In genomic region chr5:125444554-125444953, GRCm38 (mm10) we compare ENCODE assay signal across 23 mouse cellular contexts. TPM values are rescaled to one million over a fixed set of nuclear protein-coding genes. Genes with fewer than 3 reads are reported as not detected.
DNase-seq lines count a peak whose midpoint lies in the region; ATAC-seq and TF ChIP-seq lines count a peak whose summit lies in the region.
"Had no signal": no experiment of that assay in that cellular context is flagged by ENCODE, and none has a peak within 500 bp of the region (broad histone marks: within the 10 kb centered on the region; RNA-seq: fewer than 3 reads in every experiment).

No protein-coding gene starts in this region.

- peaks cover 5% of the 10 kb centered on the region; the same call in 1 of the 2 replicates for H3K4me1 ChIP-seq in lung, postnatal 0 days (ENCODE audit: insufficient read depth, low read depth, low read length)
- H3K4me1 ChIP-seq in G1E (ENCODE audit: insufficient read depth, low read depth, low read length), result peaks cover 76% of the 10 kb centered on the region
- H3K4me1 ChIP-seq in stomach, postnatal 0 days (replicated peaks; ENCODE audit: control insufficient read depth, insufficient read depth), result peaks cover 4% of the 10 kb centered on the region; the same call in 1 of the 2 replicates

- DNase-seq in lung, postnatal 0 days (ENCODE audit: low spot score), result peak; percentile 25
- no peak for DNase-seq in lung, postnatal 14 days
- DNase-seq in G1E (ENCODE audit: low spot score), result peak; percentile 20
- peak; percentile 71 for DNase-seq in naive thymus-derived CD4-positive, alpha-beta T cell, adult 2 months (ENCODE audit: low read depth)
- no peak for DNase-seq in kidney, postnatal 25 days
- DNase-seq in lung, postnatal 10 days, result no peak
- DNase-seq in stomach, postnatal 0 days (ENCODE audit: low spot score), result no peak
- DNase-seq: adrenal gland, postnatal 14 days; cerebellum, adult 9-10 months; embryo, embryonic 11 days; gastrocnemius, postnatal 25 days; heart, postnatal 14 days; kidney, adult 11 months; kidney, postnatal 10 days; layer of hippocampus, adult 9-11 months; lung, adult 2 months had no signal

- TF ChIP-seq CTCF in lung, postnatal 0 days (IDR thresholded peaks at IDR 0.05), result no peak
- TF ChIP-seq CTCF in G1E (IDR thresholded peaks at IDR 0.05; ENCODE audit: low read depth, low read length), result no peak
- TF ChIP-seq CTCF in stomach, postnatal 0 days (IDR thresholded peaks at IDR 0.05; ENCODE audit: low read depth), result no peak

- H3K36me3 ChIP-seq in lung, postnatal 0 days (ENCODE audit: insufficient read depth, low read length), result no peaks in the 10 kb centered on the region
- H3K36me3 ChIP-seq in G1E (replicated peaks), result peaks cover 60% of the 10 kb centered on the region
- no peaks in the 10 kb centered on the region for H3K36me3 ChIP-seq in stomach, postnatal 0 days (ENCODE audit: control insufficient read depth, insufficient read depth, low read length)
- H3K36me3 ChIP-seq: embryonic facial prominence, embryonic 15.5 days; hindbrain, embryonic 15.5 days had no signal

- no peak overlapping the region for H3K4me3 ChIP-seq in lung, postnatal 0 days (ENCODE audit: low read depth, low read length)
- H3K4me3 ChIP-seq in G1E (ENCODE audit: low read depth, low read length), result no peak overlapping the region; the same call in 1 of the 2 replicates
- H3K4me3 ChIP-seq in stomach, postnatal 0 days (ENCODE audit: low read depth, low read length), result no peak overlapping the region
- H3K4me3 ChIP-seq: embryonic facial prominence, embryonic 15.5 days; forebrain, embryonic 10.5 days; hindbrain, embryonic 15.5 days; limb, embryonic 12.5 days had no signal

- no peak for ATAC-seq in lung, postnatal 0 days
- peak; percentile 4; the same call in 1 of the 2 replicates for ATAC-seq in G1E (ENCODE audit: extremely low read depth, insufficient number of reproducible peaks, low FRiP score, poor library complexity, severe bottlenecking)
- peak; percentile 51 for ATAC-seq in common myeloid progenitor, adult 5-6 weeks (replicated peaks; ENCODE audit: low read depth, poor library complexity, severe bottlenecking)
- no peak for ATAC-seq in stomach, postnatal 0 days (ENCODE audit: low FRiP score, low TSS enrichment)

- no peak overlapping the region for H3K4me2 ChIP-seq in lung, postnatal 0 days (replicated peaks; ENCODE audit: low read depth, low read length)
- H3K4me2 ChIP-seq in stomach, postnatal 0 days (replicated peaks; ENCODE audit: low read depth), result no peak overlapping the region
- H3K4me2 ChIP-seq: embryonic facial prominence, embryonic 15.5 days; heart, embryonic 11.5 days; hindbrain, embryonic 15.5 days; limb, embryonic 12.5 days had no signal

- 70% methylated on average over 4 of the region's 4 CpGs for WGBS in lung, postnatal 0 days
- 74% methylated on average over 4 of the region's 4 CpGs for WGBS in stomach, postnatal 0 days

- no peak overlapping the region for H3K9ac ChIP-seq in lung, postnatal 0 days (replicated peaks; ENCODE audit: low read depth)
- H3K9ac ChIP-seq in stomach, postnatal 0 days (ENCODE audit: low read length), result no peak overlapping the region
- H3K9ac ChIP-seq: embryonic facial prominence, embryonic 15.5 days; hindbrain, embryonic 15.5 days; limb, embryonic 12.5 days had no signal

- no peaks in the 10 kb centered on the region for H3K9me3 ChIP-seq in lung, postnatal 0 days (ENCODE audit: low read length)
- peaks cover 4% of the 10 kb centered on the region; the same call in 1 of the 2 replicates for H3K9me3 ChIP-seq in G1E (replicated peaks)
- no peaks in the 10 kb centered on the region for H3K9me3 ChIP-seq in stomach, postnatal 0 days (ENCODE audit: control insufficient read depth, low read length)
- H3K9me3 ChIP-seq: embryonic facial prominence, embryonic 15.5 days; forebrain, embryonic 10.5 days; hindbrain, embryonic 15.5 days; limb, embryonic 12.5 days had no signal

- no peak overlapping the region for H3K27ac ChIP-seq in lung, postnatal 0 days (ENCODE audit: low read length)
- H3K27ac ChIP-seq in stomach, postnatal 0 days (replicated peaks), result no peak overlapping the region
- H3K27ac ChIP-seq: embryonic facial prominence, embryonic 15.5 days; forebrain, embryonic 10.5 days; hindbrain, embryonic 15.5 days had no signal

- TF ChIP-seq EP300 in lung, postnatal 0 days (IDR thresholded peaks at IDR 0.05), result no peak
- no peak for TF ChIP-seq EP300 in stomach, postnatal 0 days (optimal IDR thresholded peaks at IDR 0.05)

- no peaks in the 10 kb centered on the region for H3K27me3 ChIP-seq in lung, postnatal 0 days (replicated peaks; ENCODE audit: insufficient read depth, low read length)
- no peaks in the 10 kb centered on the region for H3K27me3 ChIP-seq in G1E (ENCODE audit: insufficient read depth, low read length)
- no peaks in the 10 kb centered on the region for H3K27me3 ChIP-seq in stomach, postnatal 0 days (ENCODE audit: control insufficient read depth, insufficient read depth, low read length)
- H3K27me3 ChIP-seq: embryonic facial prominence, embryonic 15.5 days; hindbrain, embryonic 15.5 days; limb, embryonic 12.5 days had no signal

RNA-seq across cellular contexts. Expression of gene Bri3bp, which starts 3.2 kb away (rescaled TPM):
- polyA plus RNA-seq in lung, postnatal 0 days (2015; fragmentation: Nextera tagmentation; extraction: Ambion mirVana), result 12.8 and 13.3 TPM in 2 replicates
- 76.6 and 83.4 TPM in 2 replicates for total RNA-seq in G1E (2014; fragmentation: Nextera tagmentation)
- total RNA-seq in G1E (2017), result 13.5 and 14.6 TPM in 2 replicates
- polyA plus RNA-seq in G1E (2012), result 50.1 and 51.7 TPM in 2 replicates
- 32.7 and 32.8 TPM in 2 replicates for total RNA-seq in common myeloid progenitor, adult 5-6 weeks (2017)
- 25.3 and 27.9 TPM in 2 replicates for polyA plus RNA-seq in stomach, postnatal 0 days (2015; fragmentation: Nextera tagmentation; extraction: Ambion mirVana)

RNA-seq across cellular contexts. Expression of gene Dhx37, which starts 10.6 kb away (rescaled TPM):
- 4.3 and 5.9 TPM in 2 replicates for polyA plus RNA-seq in lung, postnatal 0 days (2015; fragmentation: Nextera tagmentation; extraction: Ambion mirVana)
- total RNA-seq in G1E (2014; fragmentation: Nextera tagmentation) (29.0 and 30.3 TPM in 2 replicates), G1E (2017) (32.2 and 36.5 TPM in 2 replicates)
- polyA plus RNA-seq in G1E (2012), result 112 and 117 TPM in 2 replicates
- 19.8 and 72.8 TPM in 2 replicates for total RNA-seq in common myeloid progenitor, adult 5-6 weeks (2017)
- 3.3 and 4.5 TPM in 2 replicates for polyA plus RNA-seq in stomach, postnatal 0 days (2015; fragmentation: Nextera tagmentation; extraction: Ambion mirVana)

RNA-seq across cellular contexts. Expression of gene Aacs, which starts 31.1 kb away (rescaled TPM):
- polyA plus RNA-seq in lung, postnatal 0 days (2015; fragmentation: Nextera tagmentation; extraction: Ambion mirVana), result 20.0 and 25.9 TPM in 2 replicates
- total RNA-seq in G1E (2014; fragmentation: Nextera tagmentation), result 3.3 and 4.4 TPM in 2 replicates
- total RNA-seq in G1E (2017), result 15.3 and 15.7 TPM in 2 replicates
- 27.1 and 28.3 TPM in 2 replicates for polyA plus RNA-seq in G1E (2012)
- 8.1 and 10.8 TPM in 2 replicates for total RNA-seq in common myeloid progenitor, adult 5-6 weeks (2017)
- polyA plus RNA-seq in stomach, postnatal 0 days (2015; fragmentation: Nextera tagmentation; extraction: Ambion mirVana), result 39.7 and 41.4 TPM in 2 replicates

RNA-seq across cellular contexts. Expression of gene Ubc, which starts 54.6 kb away (rescaled TPM):
- 751 and 865 TPM in 2 replicates for polyA plus RNA-seq in lung, postnatal 0 days (2015; fragmentation: Nextera tagmentation; extraction: Ambion mirVana)
- 477 and 495 TPM in 2 replicates for total RNA-seq in G1E (2014; fragmentation: Nextera tagmentation)
- total RNA-seq in G1E (2017), result 212 and 267 TPM in 2 replicates
- polyA plus RNA-seq in G1E (2012), result 28.0 and 92.4 TPM in 2 replicates
- total RNA-seq in common myeloid progenitor, adult 5-6 weeks (2017), result 252 and 273 TPM in 2 replicates
- 537 and 549 TPM in 2 replicates for polyA plus RNA-seq in stomach, postnatal 0 days (2015; fragmentation: Nextera tagmentation; extraction: Ambion mirVana)

RNA-seq across cellular contexts. Expression of gene Gm10382, which starts 55.4 kb away (rescaled TPM):
- 0.63 and 0.77 TPM in 2 replicates for polyA plus RNA-seq in lung, postnatal 0 days (2015; fragmentation: Nextera tagmentation; extraction: Ambion mirVana)
- not detected in 2 replicates for total RNA-seq in G1E (2014; fragmentation: Nextera tagmentation)
- not detected in 2 replicates for total RNA-seq in G1E (2017)
- polyA plus RNA-seq in G1E (2012), result 0.22 and 0.45 TPM in 2 replicates
- total RNA-seq in common myeloid progenitor, adult 5-6 weeks (2017), result 1.2 TPM in 1 of 2 replicates, not detected in the other
- polyA plus RNA-seq in stomach, postnatal 0 days (2015; fragmentation: Nextera tagmentation; extraction: Ambion mirVana), result 0.51 and 0.56 TPM in 2 replicates
- total RNA-seq: gastrocnemius, postnatal 25 days; midbrain, postnatal 0 days had no signal

Comparison
In these comparisons a context has a peak if more than half of its experiments do, and no peak if none do; other contexts are left out.
1. DNase-seq: peak in lung, postnatal 0 days (single experiment), G1E (single experiment) and naive thymus-derived CD4-positive, alpha-beta T cell, adult 2 months (single experiment); none in lung, postnatal 14 days (single experiment), kidney, postnatal 25 days (0 of 2), lung, postnatal 10 days (single experiment) and stomach, postnatal 0 days (single experiment).
2. ATAC-seq: peak in G1E (single experiment) and common myeloid progenitor, adult 5-6 weeks (single experiment); none in lung, postnatal 0 days (single experiment) and stomach, postnatal 0 days (single experiment).
3. RNA of gene Dhx37, which starts 10.6 kb away (polyA plus RNA-seq): 112 to 117 TPM in G1E; 4.3 to 5.9 TPM in lung, postnatal 0 days and 3.3 to 4.5 TPM in stomach, postnatal 0 days; every median in the first group is over 10 times any median in the second.